Mouse (Mus musculus) R1 (cell line): Measurements from ENCODE around the gene Smyd1.
"Not testable (repeated sequence)": the region's sequence is repeated elsewhere in the genome, so short reads cannot be mapped to it uniquely, and the experiment has no call there.

ENCODE experiments used
- DNase-seq: peaks from one replicate; pipeline ENCODE4 v3.0.0-alpha.2; 2018; ENCODE audit warnings: low read depth, low spot score

Smyd1 gene

GRCm38 (mm10) chr6:71321826-71322283 is at the start of gene Smyd1:
Gene Smyd1, minus strand, starts transcription at chr6:71322233.
- DNase-seq = no peak

GRCm38 (mm10) chr6:71371085-71371605 is 49.1 kb upstream of the Smyd1 start:
- no peak for DNase-seq

GRCm38 (mm10) chr6:71369416-71369815 is 47.4 kb upstream of the Smyd1 start:
- DNase-seq = no peak

DNA sequence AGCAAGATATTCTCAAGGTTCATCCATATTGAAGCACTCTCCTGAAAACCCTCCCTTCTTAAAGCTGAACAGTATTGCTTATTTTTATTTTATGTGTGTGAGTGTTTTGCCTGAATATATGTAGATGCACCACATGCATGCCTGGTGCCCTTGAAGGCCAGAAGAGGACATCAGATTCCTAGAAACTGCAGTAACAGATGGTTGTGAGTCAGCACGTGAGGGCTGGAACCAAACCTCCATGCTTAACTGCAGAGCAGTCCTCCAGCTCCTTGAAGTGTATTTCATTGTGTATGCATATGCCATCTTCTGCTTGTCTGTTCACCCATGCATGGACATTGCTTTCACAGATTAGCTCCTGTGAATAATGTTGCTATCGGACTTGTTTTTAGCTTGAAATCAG is 42.0 kb upstream of the Smyd1 start:
- DNase-seq = no peak

DNA sequence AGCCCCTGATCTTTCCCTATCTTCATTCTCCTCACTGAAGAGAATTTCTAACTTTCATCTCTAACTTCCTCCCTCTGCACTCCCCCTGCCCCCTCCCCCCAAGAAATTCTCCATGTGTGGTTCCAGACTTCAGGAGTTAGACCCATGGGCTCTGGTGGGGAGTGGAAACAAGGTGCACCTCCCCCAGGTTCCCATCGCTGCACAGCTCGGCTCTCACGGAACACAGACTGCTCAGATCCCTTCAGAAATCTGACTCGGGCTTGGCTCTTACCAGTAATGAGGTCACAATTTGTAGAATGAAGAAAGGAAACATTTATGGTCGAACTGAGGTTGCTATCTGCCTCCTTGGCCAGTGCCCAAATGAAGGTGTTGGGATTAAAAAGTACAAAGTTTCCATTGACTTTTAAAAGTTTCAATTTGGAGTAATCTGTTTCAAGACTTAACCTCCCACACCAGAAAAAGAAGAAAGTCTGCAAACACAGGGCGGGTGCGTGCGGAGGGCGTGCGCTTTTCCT is 39.2 kb upstream of the Smyd1 start:
- DNase-seq = no peak

DNA sequence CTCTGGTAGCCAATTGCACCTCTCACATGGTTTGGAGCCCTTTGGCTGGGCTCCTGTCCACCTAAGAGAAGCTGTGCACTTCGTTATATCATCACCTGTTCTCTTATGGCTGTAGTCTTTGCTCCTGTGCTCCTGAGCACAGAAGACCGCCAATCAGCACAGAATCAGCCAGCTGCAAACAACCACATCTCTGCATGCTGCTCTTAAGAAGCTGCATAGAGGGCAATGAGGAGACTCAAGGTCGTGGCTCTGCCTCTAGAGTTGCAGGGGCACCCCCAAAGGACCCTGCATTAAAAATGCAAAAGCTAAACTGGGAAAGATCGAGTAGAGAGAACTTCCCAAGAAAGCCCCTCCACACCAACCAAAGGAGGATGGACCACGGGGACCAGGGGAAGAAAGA is 38.7 kb upstream of the Smyd1 start:
- no peak for DNase-seq

DNA sequence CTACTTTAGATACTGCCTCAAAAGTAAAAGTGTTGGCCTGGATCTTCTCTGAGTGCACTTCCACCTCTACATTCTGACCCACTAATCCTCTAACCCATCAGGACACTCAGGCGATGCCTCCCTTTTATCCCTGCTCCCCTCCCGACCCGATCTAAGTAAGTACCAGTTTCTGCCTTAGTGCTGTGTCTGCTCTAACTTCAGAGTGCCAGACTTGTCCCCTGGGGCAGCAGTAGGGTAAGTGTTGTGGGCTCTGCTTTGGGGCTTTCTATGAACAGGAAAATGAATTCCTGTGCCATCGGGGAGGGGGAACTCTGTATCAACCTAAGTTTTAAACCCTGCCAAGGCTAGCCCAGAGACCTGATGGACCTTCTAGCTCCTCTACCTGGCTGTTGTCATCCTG is 38.2 kb upstream of the Smyd1 start:
- DNase-seq = no peak

GRCm38 (mm10) chr6:71357493-71357892 is 35.5 kb upstream of the Smyd1 start:
- DNase-seq = no peak

DNA sequence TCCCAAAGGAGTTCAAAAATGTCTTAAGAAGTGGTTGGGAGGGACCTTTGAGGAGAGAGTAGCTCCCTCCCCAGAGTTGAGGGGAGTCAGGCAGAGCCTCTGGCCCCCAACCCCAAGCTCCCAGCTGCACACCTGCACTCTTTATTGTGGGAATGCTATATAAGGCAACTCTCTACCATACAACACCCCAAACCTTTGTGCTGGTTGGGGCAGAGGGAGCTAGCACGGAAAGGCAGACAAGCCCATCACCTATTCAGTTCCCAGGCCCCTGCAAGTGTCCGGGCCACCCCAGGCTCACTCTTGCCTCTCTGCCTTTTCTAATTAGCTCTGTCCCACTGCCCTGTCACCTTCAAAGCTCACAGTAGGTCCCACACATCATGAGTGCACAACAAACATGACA is 31.7 kb upstream of the Smyd1 start:
- DNase-seq = no peak

- DNase-seq = no peak
These were observed 30.9 kb upstream of the Smyd1 start for GRCm38 (mm10) chr6:71352866-71353427.

GRCm38 (mm10) chr6:71352201-71352600 is 30.2 kb upstream of the Smyd1 start:
- DNase-seq = no peak

GRCm38 (mm10) chr6:71351201-71351600 is 29.2 kb upstream of the Smyd1 start:
- DNase-seq = no peak

DNA sequence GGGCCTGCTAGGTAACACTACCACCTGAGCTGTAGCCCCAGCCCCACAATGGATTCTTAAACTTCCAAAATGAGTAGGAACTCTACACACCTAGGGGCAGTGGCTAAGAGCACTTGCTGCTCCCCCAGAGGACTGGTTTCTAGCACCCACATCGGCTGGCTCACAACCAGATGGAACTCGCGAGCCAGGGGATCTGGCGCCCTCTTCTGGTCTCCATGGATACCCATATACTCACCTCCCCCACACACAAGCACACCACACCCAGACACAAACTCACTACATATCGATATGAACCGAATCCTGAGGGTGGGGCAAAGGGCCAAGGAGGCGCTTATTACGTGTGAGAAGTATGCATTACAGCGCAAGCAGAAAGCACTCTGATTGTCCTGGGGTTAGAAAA is 26.0 kb upstream of the Smyd1 start:
- DNase-seq = peak; percentile 63

DNA sequence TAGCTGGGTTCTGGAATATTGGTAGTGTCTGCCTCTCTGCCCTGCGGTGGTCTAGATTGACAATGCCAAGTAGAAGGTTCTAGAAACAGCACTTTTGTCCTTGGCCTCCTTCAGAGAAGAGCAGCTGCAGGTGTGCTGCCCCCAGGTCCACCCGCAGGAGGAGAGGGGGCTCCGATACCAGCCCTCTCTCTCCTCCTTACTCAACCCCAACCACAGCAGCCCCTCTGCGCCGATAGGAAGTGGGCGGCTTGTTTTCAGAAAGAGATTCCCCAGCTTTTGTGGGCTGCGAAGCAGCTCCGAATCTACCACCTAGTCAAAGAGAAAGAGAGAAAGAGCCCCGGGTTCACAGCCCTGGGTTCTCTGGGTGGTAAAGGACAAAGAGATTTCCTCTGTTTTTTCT is 19.1 kb upstream of the Smyd1 start:
- DNase-seq = no peak

DNA sequence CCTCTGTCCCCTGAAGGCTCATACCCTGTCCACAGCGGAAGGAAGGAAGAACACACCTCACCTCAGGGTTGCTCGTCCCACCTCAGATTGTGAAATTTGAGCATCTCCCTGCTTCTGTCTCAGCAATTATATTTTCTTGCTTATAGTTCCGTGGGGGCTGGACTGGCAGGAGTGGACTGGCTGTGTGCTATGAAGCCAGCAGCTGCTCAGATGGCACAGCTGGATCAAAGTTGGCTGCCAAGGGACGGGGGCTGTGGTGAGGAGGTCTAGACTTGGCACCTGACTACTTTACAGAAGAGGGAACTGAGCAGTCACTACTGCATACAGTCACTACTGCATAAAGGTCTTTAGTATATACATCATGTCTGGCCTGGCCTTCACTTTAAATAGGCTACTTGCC is 17.3 kb upstream of the Smyd1 start:
- DNase-seq = no peak

DNA sequence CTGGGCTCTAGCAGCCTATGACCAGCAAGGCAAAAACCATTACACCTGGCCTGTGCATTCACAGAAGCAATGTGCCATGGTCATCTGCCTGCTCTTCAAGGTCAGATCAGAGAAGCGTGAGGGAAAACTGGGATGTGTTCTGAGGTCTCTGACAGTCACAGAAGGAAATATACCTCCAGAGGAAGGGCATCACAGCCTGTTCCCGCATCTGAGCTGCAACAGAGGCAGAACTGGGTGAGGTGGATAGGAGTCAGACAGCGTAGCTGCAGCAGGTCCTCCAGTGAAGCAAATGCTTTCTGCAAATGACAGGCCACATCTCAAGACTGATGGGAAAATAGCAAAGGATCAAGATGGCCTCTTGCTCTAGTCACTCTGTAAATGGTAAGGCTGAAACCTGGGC is 16.9 kb upstream of the Smyd1 start:
- no peak for DNase-seq

DNA sequence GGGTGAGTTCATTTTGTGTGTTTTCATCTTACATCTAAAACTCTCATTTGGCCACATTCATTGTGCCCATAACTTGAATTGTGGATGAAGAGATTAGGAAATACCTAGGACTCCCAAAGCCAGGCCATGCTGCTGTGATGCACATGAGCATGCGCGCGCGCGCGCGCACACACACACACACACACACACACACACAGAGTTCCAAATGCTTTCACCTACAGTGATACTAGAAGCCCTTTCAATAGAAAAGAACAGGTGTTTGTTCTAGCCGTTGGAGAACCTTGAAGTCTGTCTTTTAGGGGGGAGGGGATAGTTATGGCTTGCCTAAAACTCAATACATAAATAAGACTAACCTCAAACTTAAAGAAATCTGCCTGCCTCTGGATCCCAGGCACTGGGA is 15.6 kb upstream of the Smyd1 start:
- DNase-seq = no peak

DNA sequence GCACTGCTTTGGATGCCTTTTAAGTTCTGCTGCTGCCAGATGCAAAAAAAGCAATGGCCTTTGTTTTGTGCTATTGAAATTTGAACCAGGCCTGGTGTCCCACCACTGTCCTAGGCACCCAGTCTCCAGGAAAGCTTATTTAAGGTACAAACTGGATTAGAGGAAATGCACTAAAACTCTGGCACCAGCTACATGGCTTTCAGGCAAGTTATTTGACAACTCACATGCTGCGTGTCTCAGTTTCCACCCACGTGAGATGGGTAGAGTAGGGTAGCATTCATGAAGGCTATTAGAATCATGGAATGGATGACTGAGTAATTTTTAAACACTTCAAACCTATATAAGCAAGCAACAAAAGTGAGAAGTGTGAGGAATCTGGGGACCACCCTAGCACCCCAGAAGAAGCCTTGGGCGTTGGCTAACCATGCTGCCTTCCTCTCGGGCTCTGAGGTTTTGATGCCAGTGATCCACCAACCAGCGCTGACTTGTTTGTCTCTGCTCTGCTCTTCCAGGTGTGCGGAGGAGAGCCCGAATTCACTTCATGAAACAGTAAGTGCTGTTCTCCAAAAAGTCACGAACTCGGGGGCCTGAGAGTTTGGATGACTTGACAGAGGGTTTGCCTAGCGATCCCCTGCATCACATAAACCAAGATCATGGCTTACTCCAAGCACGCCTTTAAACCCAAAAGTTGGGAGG is 11.7 kb upstream of the Smyd1 start:
- no peak for DNase-seq

DNA sequence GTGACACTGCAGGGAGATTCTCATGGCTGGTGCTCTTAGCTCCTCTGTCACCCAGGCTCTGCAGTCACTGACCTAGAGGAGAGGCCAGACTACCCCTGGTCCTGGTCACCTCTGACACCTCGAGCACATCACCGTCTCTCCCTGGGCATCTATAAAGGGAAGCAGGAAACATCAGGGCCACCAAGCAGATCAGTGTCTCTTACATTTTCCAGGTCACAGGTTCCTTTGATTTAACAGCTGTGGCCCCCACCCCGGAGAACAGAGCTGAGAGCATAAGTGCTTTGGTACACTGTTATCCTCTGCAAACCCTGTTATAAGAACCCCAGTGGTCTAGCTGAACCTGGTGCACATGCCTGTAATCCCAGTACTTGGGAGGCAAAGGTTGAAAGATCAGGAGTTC is 11.0 kb upstream of the Smyd1 start:
- DNase-seq = no peak

- no peak for DNase-seq
These were observed 10.4 kb upstream of the Smyd1 start for GRCm38 (mm10) chr6:71332236-71332965.

GRCm38 (mm10) chr6:71331491-71331890 is 9.5 kb upstream of the Smyd1 start:
- DNase-seq = not testable (repeated sequence)

- no peak for DNase-seq
These were observed 8.5 kb upstream of the Smyd1 start for GRCm38 (mm10) chr6:71330486-71330885.

DNA sequence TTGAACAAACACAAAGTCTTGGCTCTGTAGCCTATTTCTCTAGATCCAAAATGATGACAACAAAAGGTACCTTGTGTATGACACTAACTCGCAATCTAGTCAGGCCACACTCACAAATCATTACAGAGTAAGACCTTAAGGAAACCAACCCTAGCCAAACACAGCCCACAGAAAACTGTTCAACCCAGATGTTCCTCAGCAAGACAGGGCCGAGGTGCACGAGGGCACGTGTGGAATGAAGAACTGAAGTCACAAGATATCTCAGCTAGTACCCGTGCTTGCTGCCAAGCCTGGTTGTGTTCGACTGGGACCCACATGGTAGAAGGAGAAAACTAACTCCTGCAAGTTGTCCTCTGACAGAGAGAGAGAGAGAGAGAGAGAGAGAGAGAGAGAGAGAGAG is 7.8 kb upstream of the Smyd1 start:
- no peak for DNase-seq
